Mouse (Mus musculus) forebrain, embryonic 11.5 days (tissue): ENCODE results near the gene Irgm2. TPM values are rescaled to one million over a fixed set of nuclear protein-coding genes. Genes with fewer than 3 reads are reported as not detected.
A peak's percentile ranks its signal among the peaks of the same experiment; 100 is the strongest.
"Not testable (repeated sequence)": the region's sequence is repeated elsewhere in the genome, so short reads cannot be mapped to it uniquely, and the experiment has no call there.

Experiments used
- ATAC-seq: fragments of 200-750 bp; cut with Nextera tagmentation; replicated peaks from 2 replicates; pipeline ENCODE4 v1.8.0; 2017; ENCODE audit warnings: moderate TSS enrichment; ENCODE audit not compliant: low FRiP score
- DNase-seq: peaks from one replicate; pipeline ENCODE4 v3.0.0-alpha.2; 2017; ENCODE audit warnings: low spot score
- H3K27ac ChIP-seq: fragments of 300-500 bp; sonication (generic); 2 replicates; pipeline ENCODE4 v1.5.1; 2014; ENCODE audit warnings: low read depth, low read length
- H3K27me3 ChIP-seq: fragments of 300-500 bp; sonication (generic); 2 replicates; pipeline ENCODE4 v1.6.1; 2014; ENCODE audit warnings: mild to moderate bottlenecking, low read length, mixed read lengths; ENCODE audit not compliant: control insufficient read depth, insufficient read depth
- H3K36me3 ChIP-seq: fragments of 300-500 bp; sonication (generic); 2 replicates; pipeline ENCODE4 v1.6.1; 2014; ENCODE audit warnings: mild to moderate bottlenecking, low read length, moderate library complexity, mixed read lengths; ENCODE audit not compliant: control insufficient read depth, insufficient read depth
- H3K4me1 ChIP-seq: fragments of 300-500 bp; sonication (generic); replicated peaks from 2 replicates; pipeline ENCODE4 v1.6.1; 2014; ENCODE audit warnings: low read length, mixed read lengths; ENCODE audit not compliant: control insufficient read depth, insufficient read depth
- H3K4me2 ChIP-seq: fragments of 300-500 bp; sonication (generic); 2 replicates; pipeline ENCODE4 v1.6.1; 2014; ENCODE audit warnings: low read depth, mild to moderate bottlenecking, low read length, moderate library complexity, mixed read lengths; ENCODE audit not compliant: severe bottlenecking
- H3K4me3 ChIP-seq: fragments of 300-500 bp; sonication (generic); 2 replicates; pipeline ENCODE4 v1.5.1; 2014; ENCODE audit warnings: low read depth, low read length
- H3K9ac ChIP-seq: fragments of 300-500 bp; sonication (generic); 2 replicates; pipeline ENCODE4 v1.6.1; 2014; ENCODE audit warnings: low read length
- H3K9me3 ChIP-seq: fragments of 300-500 bp; sonication (generic); 2 replicates; pipeline ENCODE4 v1.6.1; 2016; ENCODE audit warnings: low read length, mixed read lengths; ENCODE audit not compliant: control insufficient read depth
- WGBS: fragments of 180-500 bp; shearing (Covaris S2); extraction: QIAGEN DNeasy Blood & Tissue Kit; methylation state at CpG from one replicate; pipeline ENCODE4 v1.1.7; 2014; 5-methylcytosine and 5-hydroxymethylcytosine counted together
- polyA plus RNA-seq: library from polyadenylated mRNA; unstranded; fragments of >200 nt; fragmentation: Nextera tagmentation; extraction: Ambion mirVana; gene quantifications from 2 replicates; pipeline ENCODE4 v1.2.1, GENCODE M21; 2014

The Irgm2 gene
- polyA plus RNA-seq, 1 experiment from 2014 or later = 0.47 TPM

DNA sequence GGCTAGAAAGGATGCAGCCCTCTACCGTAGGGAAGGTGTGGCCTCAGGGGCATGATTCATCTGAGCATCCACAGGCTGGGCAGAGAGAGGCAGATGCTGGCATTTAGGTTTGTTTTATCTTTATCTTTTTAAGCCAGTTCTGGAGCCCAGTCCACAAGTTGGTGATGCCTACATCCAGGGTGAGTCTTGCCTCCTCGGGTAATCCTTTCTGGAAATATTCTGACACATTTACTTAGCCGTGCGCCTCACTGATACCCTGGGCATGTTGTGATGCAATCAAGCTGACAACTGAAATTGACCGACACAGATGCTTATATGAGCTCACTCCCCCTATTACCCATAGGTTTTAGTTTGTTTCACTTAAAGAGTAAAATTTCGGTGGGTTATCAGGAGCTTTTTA lies 17.4 kb downstream of the Irgm2 start:
- H3K27ac ChIP-seq = no peak overlapping the region
- H3K27me3 ChIP-seq = no peaks in the 10 kb centered on the region
- WGBS = 87% methylated on average over 6 of the region's 6 CpGs
- no peak overlapping the region for H3K4me3 ChIP-seq
- no peak for DNase-seq
- H3K4me2 ChIP-seq = no peak overlapping the region
- no peak for ATAC-seq
- no peak overlapping the region for H3K9ac ChIP-seq
- H3K9me3 ChIP-seq = no peaks in the 10 kb centered on the region
- H3K36me3 ChIP-seq = no peaks in the 10 kb centered on the region
- no peaks in the 10 kb centered on the region for H3K4me1 ChIP-seq

DNA sequence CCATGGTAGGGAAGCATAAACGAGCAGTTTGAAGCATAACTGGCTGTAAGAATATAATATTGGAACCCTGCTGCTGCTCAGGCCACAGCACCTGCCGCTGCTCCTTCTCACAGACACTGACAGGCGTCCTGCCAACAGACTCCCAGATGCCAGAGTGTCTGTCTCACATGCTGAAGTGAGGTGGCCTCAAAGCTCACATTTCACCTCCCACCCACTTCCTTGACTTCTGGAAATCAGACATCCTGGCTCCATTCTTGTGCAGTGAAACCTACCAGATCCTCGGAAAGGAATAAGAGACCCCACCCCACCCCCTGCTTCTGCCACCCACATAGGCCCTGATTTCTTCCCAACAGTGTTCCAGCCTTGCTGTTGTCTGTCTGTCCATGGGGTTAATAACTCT lies 24.3 kb downstream of the Irgm2 start:
- DNase-seq (no peak), ATAC-seq (no peak)
- no peaks in the 10 kb centered on the region for H3K9me3 ChIP-seq
- no peak overlapping the region for H3K27ac ChIP-seq
- H3K4me1 ChIP-seq = no peaks in the 10 kb centered on the region
- no peak overlapping the region for H3K4me2 ChIP-seq
- no peaks in the 10 kb centered on the region for H3K27me3 ChIP-seq
- no peaks in the 10 kb centered on the region for H3K36me3 ChIP-seq
- 64% methylated on average over 4 of the region's 4 CpGs for WGBS
- H3K4me3 ChIP-seq = no peak overlapping the region
- H3K9ac ChIP-seq = no peak overlapping the region

DNA sequence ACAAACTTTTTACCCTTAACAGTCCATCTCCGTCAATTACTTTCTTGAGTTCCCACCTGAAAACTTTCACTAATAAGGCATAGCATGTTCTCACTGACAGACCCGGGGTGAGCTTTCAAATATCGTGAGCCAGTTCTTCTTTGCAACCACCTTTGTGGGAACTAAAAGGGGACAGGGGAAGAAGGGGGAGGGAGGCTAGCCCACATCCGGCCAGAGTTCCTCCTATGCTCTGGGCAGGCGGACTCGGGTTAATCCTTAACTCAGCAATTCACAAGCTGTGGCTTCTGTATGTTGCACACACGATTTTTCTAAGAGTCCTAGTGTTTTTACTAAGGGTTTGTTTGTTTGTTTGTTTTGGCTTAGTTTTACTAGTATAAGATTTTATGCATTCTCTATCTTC lies 24.9 kb downstream of the Irgm2 start:
- 75% methylated on average over 7 of the region's 7 CpGs for WGBS
- ATAC-seq (no peak), DNase-seq (no peak)
- no peak overlapping the region for H3K27ac ChIP-seq
- no peaks in the 10 kb centered on the region for H3K36me3 ChIP-seq
- H3K9ac ChIP-seq = no peak overlapping the region
- no peak overlapping the region for H3K4me2 ChIP-seq
- H3K4me3 ChIP-seq = no peak overlapping the region
- H3K4me1 ChIP-seq = no peaks in the 10 kb centered on the region
- H3K27me3 ChIP-seq = no peaks in the 10 kb centered on the region
- no peaks in the 10 kb centered on the region for H3K9me3 ChIP-seq

DNA sequence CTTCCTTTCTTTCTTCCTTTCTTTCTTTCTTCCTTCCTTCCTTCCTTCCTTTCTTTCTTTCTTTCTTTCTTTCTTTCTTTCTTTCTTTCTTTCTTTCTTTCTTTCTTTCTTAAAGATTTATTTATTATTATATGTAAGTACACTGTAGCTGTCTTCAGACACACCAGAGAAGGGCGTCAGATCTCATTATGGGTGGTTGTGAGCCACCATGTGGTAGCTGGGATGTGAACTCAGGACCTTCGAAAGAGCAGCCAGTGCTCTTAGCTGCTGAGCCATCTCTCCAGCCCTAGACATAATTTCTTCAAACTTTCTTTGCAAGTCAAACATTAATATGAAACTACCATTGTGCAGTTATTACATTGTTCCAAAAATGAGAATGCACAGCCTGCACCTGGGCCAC lies 25.5 kb downstream of the Irgm2 start:
- H3K36me3 ChIP-seq, H3K4me1 ChIP-seq, H3K27ac ChIP-seq, H3K9me3 ChIP-seq, DNase-seq, H3K9ac ChIP-seq, H3K27me3 ChIP-seq, H3K4me2 ChIP-seq, ATAC-seq, H3K4me3 ChIP-seq: not testable (repeated sequence)
- WGBS = 82% methylated on average over 2 of the region's 2 CpGs

- WGBS = 9% methylated on average over 5 of the region's 5 CpGs
- H3K27me3 ChIP-seq = no peaks in the 10 kb centered on the region
- H3K36me3 ChIP-seq = no peaks in the 10 kb centered on the region
- H3K4me1 ChIP-seq = no peaks in the 10 kb centered on the region
- H3K4me3 ChIP-seq = no peak overlapping the region
- H3K9me3 ChIP-seq = no peaks in the 10 kb centered on the region
- no peak overlapping the region for H3K27ac ChIP-seq
- DNase-seq = peak; percentile 82
- H3K9ac ChIP-seq = no peak overlapping the region
- no peak overlapping the region for H3K4me2 ChIP-seq
- no peak for ATAC-seq
These were observed 26.2 kb downstream of the Irgm2 start for GRCm38 (mm10) chr11:58225655-58226054.

DNA sequence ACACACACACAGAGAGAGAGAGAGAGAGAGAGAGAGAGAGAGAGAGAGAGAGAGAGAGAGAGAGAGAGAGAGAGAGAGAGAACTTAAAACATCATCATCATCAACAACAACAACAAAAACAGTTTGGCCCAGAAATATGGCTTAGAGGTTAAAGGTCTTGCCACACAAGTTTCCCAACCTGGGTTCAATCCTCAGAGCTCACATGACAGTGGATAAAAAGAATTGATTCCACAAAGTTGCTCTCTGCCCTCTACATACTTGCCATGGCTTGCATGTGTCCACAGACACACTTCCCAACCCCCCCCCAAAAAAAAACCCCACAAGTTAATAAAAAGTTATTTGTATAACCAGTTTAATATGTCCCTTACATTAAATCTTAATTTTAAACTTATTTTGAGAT lies 27.0 kb downstream of the Irgm2 start:
- DNase-seq (no peak), ATAC-seq (no peak)
- H3K9ac ChIP-seq = no peak overlapping the region

GRCm38 (mm10) chr11:58228021-58228420 lies 28.6 kb downstream of the Irgm2 start:
- not testable (repeated sequence) for DNase-seq, H3K4me1 ChIP-seq, H3K4me3 ChIP-seq, H3K4me2 ChIP-seq, H3K27ac ChIP-seq, H3K36me3 ChIP-seq, H3K9ac ChIP-seq, H3K27me3 ChIP-seq, ATAC-seq, H3K9me3 ChIP-seq
- WGBS = 92% methylated on average over 1 of the region's 2 CpGs

More for the DNA sequence above, 27.0 kb downstream of the Irgm2 start:
- no peaks in the 10 kb centered on the region for H3K9me3 ChIP-seq
- H3K4me3 ChIP-seq = no peak overlapping the region
- H3K4me2 ChIP-seq = no peak overlapping the region
- no peaks in the 10 kb centered on the region for H3K27me3 ChIP-seq
- H3K36me3 ChIP-seq = no peaks in the 10 kb centered on the region
- H3K4me1 ChIP-seq = no peaks in the 10 kb centered on the region
- no peak overlapping the region for H3K27ac ChIP-seq

DNA sequence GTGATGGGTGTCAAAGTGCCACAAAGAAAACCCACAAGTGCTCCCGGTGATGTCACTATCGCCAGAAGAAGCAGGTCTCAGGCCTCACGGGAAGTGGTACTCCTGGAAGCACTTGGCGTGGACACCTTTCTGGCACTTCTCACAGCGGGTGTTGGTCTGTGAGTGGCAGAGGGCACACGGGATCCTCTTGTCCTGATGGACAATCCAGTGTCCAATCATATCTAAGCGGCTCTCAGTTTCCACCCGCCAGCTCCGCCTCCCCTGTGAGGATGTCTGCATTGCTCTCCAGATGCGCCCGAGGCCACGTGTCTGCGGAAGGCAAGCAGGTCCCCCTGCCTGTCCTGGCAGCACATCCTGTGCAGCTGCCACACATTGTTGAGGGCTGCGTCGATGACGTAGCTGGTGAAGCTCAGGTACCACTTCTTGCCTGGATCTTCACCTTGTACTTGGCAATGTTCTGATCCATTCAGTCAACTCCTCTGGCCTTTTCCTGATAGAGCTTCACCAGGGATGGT lies 31.0 kb downstream of the Irgm2 start:
- H3K9ac ChIP-seq = no peak overlapping the region
- no peak overlapping the region for H3K4me3 ChIP-seq
- ATAC-seq = no peak
- H3K4me1 ChIP-seq = no peaks in the 10 kb centered on the region
- H3K27me3 ChIP-seq = no peaks in the 10 kb centered on the region
- H3K36me3 ChIP-seq = no peaks in the 10 kb centered on the region
- H3K9me3 ChIP-seq = no peaks in the 10 kb centered on the region
- H3K4me2 ChIP-seq = no peak overlapping the region
- no peak for DNase-seq
- WGBS = 69% methylated on average over 16 of the region's 16 CpGs
- H3K27ac ChIP-seq = no peak overlapping the region

DNA sequence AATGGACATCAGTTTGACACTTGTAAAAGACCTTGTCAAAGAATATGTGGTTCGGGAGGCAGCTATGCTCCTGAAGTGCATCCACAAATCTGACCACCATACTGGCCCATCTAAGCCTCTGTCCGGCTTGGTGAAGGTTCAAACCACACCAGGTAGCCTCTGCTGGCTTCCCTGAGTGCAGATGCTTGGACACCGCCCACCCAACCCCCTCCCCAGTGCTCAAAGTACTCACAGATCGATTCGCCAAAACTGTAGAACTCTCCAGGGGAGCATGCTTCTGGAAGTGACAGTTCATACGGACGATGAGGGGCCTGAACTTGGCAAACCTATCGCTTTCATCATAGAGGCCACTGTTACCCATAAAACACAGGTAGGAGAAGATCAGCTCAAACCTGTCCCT lies 31.7 kb downstream of the Irgm2 start:
- H3K9me3 ChIP-seq = no peaks in the 10 kb centered on the region
- H3K27me3 ChIP-seq = no peaks in the 10 kb centered on the region
- no peak overlapping the region for H3K4me3 ChIP-seq
- H3K4me1 ChIP-seq = no peaks in the 10 kb centered on the region
- ATAC-seq (no peak), DNase-seq (no peak)
- 91% methylated on average over 8 of the region's 8 CpGs for WGBS
- H3K27ac ChIP-seq = no peak overlapping the region
- H3K4me2 ChIP-seq = no peak overlapping the region
- no peak overlapping the region for H3K9ac ChIP-seq
- no peaks in the 10 kb centered on the region for H3K36me3 ChIP-seq
